Mouse (Mus musculus) kidney, embryonic 15.5 days (tissue): ENCODE results near the gene Zbtb20. TPM values are rescaled to one million over a fixed set of nuclear protein-coding genes. Genes with fewer than 3 reads are reported as not detected.

Experiments
- ATAC-seq: fragments of 200-750 bp; cut with Nextera tagmentation; replicated peaks from 2 replicates; pipeline ENCODE4 v1.8.0; 2017; ENCODE audit warnings: moderate TSS enrichment; ENCODE audit not compliant: low FRiP score
- H3K27ac ChIP-seq: fragments of 300-500 bp; sonication (generic); 2 replicates; pipeline ENCODE4 v1.5.1; 2015; ENCODE audit warnings: mild to moderate bottlenecking, inconsistent platforms
- H3K27me3 ChIP-seq: fragments of 300-500 bp; sonication (generic); 2 replicates; pipeline ENCODE4 v1.6.1; 2015; ENCODE audit warnings: inconsistent platforms
- H3K36me3 ChIP-seq: fragments of 300-500 bp; sonication (generic); 2 replicates; pipeline ENCODE4 v1.6.1; 2015; ENCODE audit warnings: inconsistent platforms
- H3K4me1 ChIP-seq: fragments of 300-500 bp; sonication (generic); 2 replicates; pipeline ENCODE4 v1.6.1; 2015; ENCODE audit warnings: inconsistent platforms
- H3K4me2 ChIP-seq: fragments of 300-500 bp; sonication (generic); 2 replicates; pipeline ENCODE4 v1.6.1; 2015; ENCODE audit warnings: moderate library complexity, mild to moderate bottlenecking, inconsistent platforms
- H3K4me3 ChIP-seq: fragments of 300-500 bp; sonication (generic); replicated peaks from 2 replicates; pipeline ENCODE4 v1.5.1; 2015; ENCODE audit warnings: mild to moderate bottlenecking, inconsistent platforms
- H3K9ac ChIP-seq: fragments of 300-500 bp; sonication (generic); 2 replicates; pipeline ENCODE4 v1.6.1; 2015; ENCODE audit warnings: mild to moderate bottlenecking, inconsistent platforms
- H3K9me3 ChIP-seq: fragments of 300-500 bp; sonication (generic); replicated peaks from 2 replicates; pipeline ENCODE4 v1.6.1; 2016; ENCODE audit warnings: inconsistent platforms
- WGBS: fragments of 180-500 bp; shearing (Covaris S2); methylation state at CpG from one replicate; pipeline ENCODE4 v1.1.7; 2015; ENCODE audit warnings: mixed read lengths; 5-methylcytosine and 5-hydroxymethylcytosine counted together
- polyA plus RNA-seq: library from polyadenylated mRNA; unstranded; fragments of >200 nt; fragmentation: Nextera tagmentation; extraction: Ambion mirVana; gene quantifications from 2 replicates; pipeline ENCODE4 v1.2.1, GENCODE M21; 2015

Zbtb20 gene
- polyA plus RNA-seq, 1 experiment from 2014 or later: 41.2 TPM

- Histone ChIP-seq H3K4me3 (no peak overlapping the region), H3K36me3 (no peaks in the 10 kb centered on the region), H3K4me1 (peaks cover 13% of the 10 kb centered on the region), H3K9ac (no peak overlapping the region), H3K9me3 (no peaks in the 10 kb centered on the region), H3K27me3 (no peaks in the 10 kb centered on the region), H3K27ac (no peak overlapping the region), H3K4me2 (no peak overlapping the region)
- 87% methylated on average over 4 of the region's 4 CpGs for WGBS
- ATAC-seq: no peak
These were observed 711.3 kb downstream of the Zbtb20 start for GRCm38 (mm10) chr16:43586859-43587429.

GRCm38 (mm10) chr16:43590704-43591493 is 715.2 kb downstream of the Zbtb20 start:
- Histone ChIP-seq H3K4me2 (no peak overlapping the region), H3K27me3 (no peaks in the 10 kb centered on the region), H3K27ac (no peak overlapping the region), H3K4me1 (peaks cover 8% of the 10 kb centered on the region; the same call in 1 of the 2 replicates), H3K4me3 (no peak overlapping the region), H3K9ac (no peak overlapping the region), H3K9me3 (no peaks in the 10 kb centered on the region), H3K36me3 (no peaks in the 10 kb centered on the region)
- ATAC-seq: no peak
- WGBS: 76% methylated on average over 7 of the region's 7 CpGs

GRCm38 (mm10) chr16:43592062-43592461 is 716.4 kb downstream of the Zbtb20 start:
- no peak overlapping the region for H3K4me2 ChIP-seq
- no peaks in the 10 kb centered on the region for H3K27me3 ChIP-seq
- H3K27ac ChIP-seq: peak overlapping the region; percentile 15
- H3K9me3 ChIP-seq: no peaks in the 10 kb centered on the region
- ATAC-seq: no peak
- peaks cover 8% of the 10 kb centered on the region; the same call in 1 of the 2 replicates for H3K4me1 ChIP-seq
- H3K4me3 ChIP-seq: no peak overlapping the region
- 63% methylated on average over 5 of the region's 5 CpGs for WGBS
- H3K36me3 ChIP-seq: no peaks in the 10 kb centered on the region
- H3K9ac ChIP-seq: no peak overlapping the region

- no peak overlapping the region for H3K4me2 ChIP-seq
- no peak overlapping the region for H3K4me3 ChIP-seq
- H3K36me3 ChIP-seq: no peaks in the 10 kb centered on the region
- WGBS: 6% methylated on average over 1 of the region's 1 CpGs
- 0 out of 2 replicates have a peak, but pooled peaks have one; percentile 40 for ATAC-seq
- no peak overlapping the region for H3K27ac ChIP-seq
- no peaks in the 10 kb centered on the region for H3K27me3 ChIP-seq
- no peaks in the 10 kb centered on the region for H3K9me3 ChIP-seq
- peaks cover 8% of the 10 kb centered on the region; the same call in 1 of the 2 replicates for H3K4me1 ChIP-seq
- no peak overlapping the region for H3K9ac ChIP-seq
These were observed 717.1 kb downstream of the Zbtb20 start for GRCm38 (mm10) chr16:43592801-43593200.

- H3K4me1 ChIP-seq: no peaks in the 10 kb centered on the region
- H3K4me3 ChIP-seq: no peak overlapping the region
- no peak overlapping the region for H3K9ac ChIP-seq
- WGBS: 77% methylated on average over 7 of the region's 7 CpGs
- H3K9me3 ChIP-seq: no peaks in the 10 kb centered on the region
- H3K27ac ChIP-seq: no peak overlapping the region
- ATAC-seq: no peak
- H3K27me3 ChIP-seq: no peaks in the 10 kb centered on the region
- H3K4me2 ChIP-seq: no peak overlapping the region
- 0 out of 2 replicates have a peak, but pooled peaks cover 2% of the 10 kb centered on the region for H3K36me3 ChIP-seq
These were observed 721.8 kb downstream of the Zbtb20 start for GRCm38 (mm10) chr16:43597375-43598060.

GRCm38 (mm10) chr16:43599707-43600106 is 724.0 kb downstream of the Zbtb20 start:
- H3K4me3 ChIP-seq: no peak overlapping the region
- H3K27ac ChIP-seq: no peak overlapping the region
- H3K27me3 ChIP-seq: no peaks in the 10 kb centered on the region
- H3K4me2 ChIP-seq: no peak overlapping the region
- H3K9ac ChIP-seq: no peak overlapping the region
- 0 out of 2 replicates have a peak, but pooled peaks cover 2% of the 10 kb centered on the region for H3K36me3 ChIP-seq
- H3K4me1 ChIP-seq: peaks cover 3% of the 10 kb centered on the region
- no peaks in the 10 kb centered on the region for H3K9me3 ChIP-seq
- no peak for ATAC-seq
- WGBS: 79% methylated on average over 2 of the region's 2 CpGs

GRCm38 (mm10) chr16:43602573-43602972 is 726.9 kb downstream of the Zbtb20 start:
- Histone ChIP-seq H3K9ac (no peak overlapping the region), H3K36me3 (peaks cover 9% of the 10 kb centered on the region; the same call in 1 of the 2 replicates), H3K4me3 (no peak overlapping the region), H3K27ac (no peak overlapping the region), H3K9me3 (no peaks in the 10 kb centered on the region), H3K4me2 (no peak overlapping the region), H3K4me1 (peaks cover 3% of the 10 kb centered on the region), H3K27me3 (no peaks in the 10 kb centered on the region)
- no peak for ATAC-seq
- WGBS: 76% methylated on average over 4 of the region's 4 CpGs

- H3K27me3 ChIP-seq: no peaks in the 10 kb centered on the region
- no peak overlapping the region for H3K27ac ChIP-seq
- no peak overlapping the region for H3K4me2 ChIP-seq
- H3K9me3 ChIP-seq: no peaks in the 10 kb centered on the region
- peaks cover 11% of the 10 kb centered on the region; the same call in 1 of the 2 replicates for H3K36me3 ChIP-seq
- WGBS: 20% methylated on average over 9 of the region's 9 CpGs
- H3K4me1 ChIP-seq: peaks cover 3% of the 10 kb centered on the region
- H3K9ac ChIP-seq: no peak overlapping the region
- ATAC-seq: no peak
- no peak overlapping the region for H3K4me3 ChIP-seq
These were observed 728.0 kb downstream of the Zbtb20 start for GRCm38 (mm10) chr16:43603591-43604141.

- H3K4me3 ChIP-seq: no peak overlapping the region
- no peak overlapping the region for H3K4me2 ChIP-seq
- no peak overlapping the region for H3K27ac ChIP-seq
- H3K9me3 ChIP-seq: no peaks in the 10 kb centered on the region
- H3K36me3 ChIP-seq: peaks cover 15% of the 10 kb centered on the region; the same call in 1 of the 2 replicates
- H3K4me1 ChIP-seq: peaks cover 3% of the 10 kb centered on the region
- no peak for ATAC-seq
- WGBS: 75% methylated on average over 4 of the region's 4 CpGs
- H3K27me3 ChIP-seq: no peaks in the 10 kb centered on the region
- H3K9ac ChIP-seq: no peak overlapping the region
These were observed 728.8 kb downstream of the Zbtb20 start for GRCm38 (mm10) chr16:43604399-43605013.

GRCm38 (mm10) chr16:43607086-43607485 is 731.4 kb downstream of the Zbtb20 start:
- peaks cover 3% of the 10 kb centered on the region for H3K4me1 ChIP-seq
- peaks cover 34% of the 10 kb centered on the region for H3K36me3 ChIP-seq
- no peak overlapping the region for H3K4me3 ChIP-seq
- ATAC-seq: no peak
- no peak overlapping the region for H3K9ac ChIP-seq
- no peaks in the 10 kb centered on the region for H3K9me3 ChIP-seq
- H3K27me3 ChIP-seq: no peaks in the 10 kb centered on the region
- H3K27ac ChIP-seq: no peak overlapping the region
- H3K4me2 ChIP-seq: no peak overlapping the region

- Histone ChIP-seq H3K4me3 (no peak overlapping the region), H3K27me3 (no peaks in the 10 kb centered on the region), H3K4me2 (no peak overlapping the region), H3K9me3 (no peaks in the 10 kb centered on the region), H3K9ac (no peak overlapping the region), H3K36me3 (peaks cover 41% of the 10 kb centered on the region), H3K4me1 (peaks cover 3% of the 10 kb centered on the region), H3K27ac (no peak overlapping the region)
- ATAC-seq: no peak
These were observed 732.4 kb downstream of the Zbtb20 start for GRCm38 (mm10) chr16:43608066-43608465.
